Mouse (Mus musculus) E14TG2a.4 (cell line): ENCODE measurements around the gene Sgf29.

ENCODE experiments used
- CTCF ChIP-seq: conservative IDR thresholded peaks from 2 replicates; pipeline ENCODE4 v1.5.1; 2014; ENCODE audit warnings: low read length
- NANOG ChIP-seq: IDR thresholded peaks from 2 replicates; pipeline ENCODE4 v1.6.1; 2014; ENCODE audit warnings: borderline replicate concordance, low read length, mixed read lengths
- POU5F1 ChIP-seq: IDR thresholded peaks from 2 replicates; pipeline ENCODE4 v1.6.1; 2014; ENCODE audit warnings: low read length, borderline replicate concordance

DNA sequence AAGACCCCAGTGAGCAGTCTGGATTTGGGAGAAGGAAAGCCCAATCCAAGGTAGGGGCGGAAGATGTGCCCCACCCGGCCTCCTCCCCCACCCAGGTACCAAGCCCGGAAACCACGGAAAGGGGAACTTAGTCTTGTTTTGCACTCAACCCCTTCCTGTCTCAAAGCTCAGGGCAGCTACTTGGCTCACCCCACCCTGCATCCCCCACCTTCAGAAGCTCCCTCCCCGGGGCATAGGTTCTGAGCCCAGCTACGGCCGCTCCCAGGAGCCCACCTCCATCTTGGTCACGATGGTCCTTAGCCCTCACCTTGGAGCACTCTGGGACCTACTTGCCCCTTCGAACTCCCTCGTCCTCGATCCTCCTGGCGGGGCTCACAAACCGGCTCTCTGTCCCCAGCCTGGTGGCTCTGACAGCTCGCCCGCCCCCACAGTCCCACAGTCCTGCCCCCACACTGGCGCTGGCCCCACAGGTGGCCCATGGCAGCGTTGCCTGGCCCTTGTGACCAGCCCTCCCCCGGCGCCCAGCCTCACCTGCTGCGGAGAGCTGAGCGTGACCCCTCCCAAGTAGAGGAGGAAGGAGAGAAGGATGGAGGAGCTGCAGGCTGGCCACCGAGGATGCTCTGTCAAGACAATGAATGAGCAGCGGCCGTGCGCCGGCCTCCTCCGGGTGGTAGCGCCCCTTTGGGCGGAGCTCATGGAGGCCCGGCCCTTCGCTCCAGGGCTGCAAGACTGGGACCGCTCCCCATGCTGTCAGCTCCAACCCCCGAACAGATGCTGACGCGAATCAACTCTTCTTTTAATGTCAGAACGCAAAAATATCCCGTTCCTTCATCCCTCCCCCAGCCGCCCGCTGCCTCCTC lies 55.2 kb downstream of the Sgf29 start:
- TF ChIP-seq CTCF (no peak), NANOG (no peak), POU5F1 (no peak)
